Mouse (Mus musculus) liver, embryonic 14.5 days (tissue): ENCODE data around the gene Usp19.

Source experiments
- CTCF ChIP-seq: IDR thresholded peaks from 2 replicates; pipeline ENCODE4 v1.5.1; 2016; ENCODE audit warnings: antibody characterized with exemption, low read depth, control low read depth
- EP300 ChIP-seq: IDR thresholded peaks from 2 replicates; pipeline ENCODE4 v1.6.1; 2016; ENCODE audit warnings: antibody characterized with exemption, low read depth

- TF ChIP-seq CTCF (no peak), EP300 (no peak)
These were observed 24.2 kb upstream of the Usp19 start for GRCm38 (mm10) chr9:108466219-108466618.
